Mouse (Mus musculus) left cerebral cortex, postnatal 25 days (tissue): ENCODE data around the gene Zfp341. TPM values are rescaled to one million over a fixed set of nuclear protein-coding genes. Genes with fewer than 3 reads are reported as not detected.

Experiments used
- DNase-seq, 2 experiments: peaks; one replicate each; pipeline ENCODE4 v3.0.0; 2022; ENCODE audit warnings: low spot score in 2 of 2, mixed read lengths in 1 of 2
- intact Hi-C: fragments of 180-260 bp; cut with DNase I; formaldehyde crosslinking; loops from one replicate; pipeline ENCODE4 v1.15.1; 2025
- total RNA-seq, 2 experiments: library from RNA; stranded (reverse); gene quantifications; 2 replicates each; pipeline ENCODE4 v1.2.3; 2021

Gene Zfp341
- total RNA-seq, 2 experiments from 2014 or later = 12.1 to 13.1 TPM

- intact Hi-C loops = loop anchor here (5.0 kb wide), 1 partner anchor 135 kb away; the partner anchor contains the start of genes Raly and a
- peak in 1 of 2 experiments; percentile 9 for DNase-seq
Measured at GRCm38 (mm10) chr2:154657486-154658237, 44.6 kb downstream of the Zfp341 start.

GRCm38 (mm10) chr2:154659070-154659469, 46.0 kb downstream of the Zfp341 start:
- DNase-seq = no peak
- intact Hi-C loops = loop anchor here (5.0 kb wide), 1 partner anchor 133 kb away; the partner anchor contains the start of genes Raly and a

GRCm38 (mm10) chr2:154659531-154660074, 46.5 kb downstream of the Zfp341 start:
- no peak for DNase-seq
- intact Hi-C loops = loop anchor here (5.0 kb wide), 1 partner anchor 133 kb away; the partner anchor contains the start of genes Raly and a

GRCm38 (mm10) chr2:154668680-154669079, 55.6 kb downstream of the Zfp341 start:
- DNase-seq = no peak
- intact Hi-C loops = no loop called here

GRCm38 (mm10) chr2:154670106-154670505, 57.0 kb downstream of the Zfp341 start:
- peak in 1 of 2 experiments; percentile 58 for DNase-seq
- intact Hi-C loops = no loop called here

- intact Hi-C loops = no loop called here
- DNase-seq = no peak
Measured at GRCm38 (mm10) chr2:154670741-154671140, 57.6 kb downstream of the Zfp341 start.

GRCm38 (mm10) chr2:154674008-154674407, 60.9 kb downstream of the Zfp341 start:
- intact Hi-C loops = no loop called here
- no peak for DNase-seq

GRCm38 (mm10) chr2:154676653-154677609, 63.8 kb downstream of the Zfp341 start:
- intact Hi-C loops = no loop called here
- peak; percentile 53 to 64 for DNase-seq

GRCm38 (mm10) chr2:154677651-154678139, 64.6 kb downstream of the Zfp341 start:
- peak; percentile 51 to 57 for DNase-seq
- intact Hi-C loops = no loop called here

- intact Hi-C loops = no loop called here
- DNase-seq = no peak
Measured at GRCm38 (mm10) chr2:154678995-154679394, 65.9 kb downstream of the Zfp341 start.

- intact Hi-C loops = no loop called here
- no peak for DNase-seq
Measured at GRCm38 (mm10) chr2:154680337-154680736, 67.2 kb downstream of the Zfp341 start.

GRCm38 (mm10) chr2:154680941-154681340, 67.8 kb downstream of the Zfp341 start:
- intact Hi-C loops = no loop called here

GRCm38 (mm10) chr2:154682712-154683111, 69.6 kb downstream of the Zfp341 start:
- intact Hi-C loops = no loop called here
- no peak for DNase-seq

More at GRCm38 (mm10) chr2:154680941-154681340, 67.8 kb downstream of the Zfp341 start:
- no peak for DNase-seq

GRCm38 (mm10) chr2:154684901-154685470, 71.9 kb downstream of the Zfp341 start:
- intact Hi-C loops = no loop called here

GRCm38 (mm10) chr2:154685772-154686171, 72.7 kb downstream of the Zfp341 start:
- intact Hi-C loops = no loop called here
- no peak for DNase-seq

More at GRCm38 (mm10) chr2:154684901-154685470, 71.9 kb downstream of the Zfp341 start:
- DNase-seq = no peak

GRCm38 (mm10) chr2:154686819-154687218, 73.7 kb downstream of the Zfp341 start:
- intact Hi-C loops = no loop called here
- no peak for DNase-seq

- intact Hi-C loops = no loop called here
- DNase-seq = no peak
Measured at GRCm38 (mm10) chr2:154689391-154689790, 76.3 kb downstream of the Zfp341 start.

GRCm38 (mm10) chr2:154690959-154691358, 77.9 kb downstream of the Zfp341 start:
- intact Hi-C loops = no loop called here
- no peak for DNase-seq

- intact Hi-C loops = no loop called here
- DNase-seq = no peak
Measured at GRCm38 (mm10) chr2:154693186-154693940, 80.3 kb downstream of the Zfp341 start.
